In genomic region chr15:21109889-21110500, GRCm38 (mm10) we compare ENCODE assay signal across 11 mouse cellular contexts.
DNase-seq lines count a peak whose midpoint lies in the region; ATAC-seq and TF ChIP-seq lines count a peak whose summit lies in the region.
"Had no signal": no experiment of that assay in that cellular context is flagged by ENCODE, and none has a peak within 500 bp of the region (broad histone marks: within the 10 kb centered on the region; RNA-seq: fewer than 3 reads in every experiment).

No protein-coding gene starts in this region.

- no peak overlapping the region for H3K9ac ChIP-seq in forebrain, embryonic 12.5 days
- no peak overlapping the region for H3K9ac ChIP-seq in neural tube, embryonic 12.5 days
- H3K9ac ChIP-seq in hindbrain, postnatal 0 days (replicated peaks; ENCODE audit: low read length): no peak overlapping the region
- H3K9ac ChIP-seq: stomach, embryonic 15.5 days had no signal

- no peak for DNase-seq in forebrain, embryonic 10.5 days (ENCODE audit: extremely low spot score, low spot score)
- no peak for DNase-seq in neural tube, embryonic 10.5 days (ENCODE audit: extremely low spot score, low spot score)
- DNase-seq in hindbrain, postnatal 0 days (ENCODE audit: low spot score): no peak
- peak; percentile 37 for DNase-seq in retina, embryonic 14.5 days (ENCODE audit: low spot score)
- DNase-seq in thymus, postnatal 10 days (ENCODE audit: low spot score in 2 of 2): no peak
- no peak for DNase-seq in thymus, postnatal 36 days
- DNase-seq: liver had no signal

- ATAC-seq in forebrain, embryonic 12.5 days (ENCODE audit: low FRiP score): peak; percentile 59; the same call in 1 of the 2 replicates
- ATAC-seq in neural tube, embryonic 12.5 days (ENCODE audit: low FRiP score, low read depth): peak; percentile 43; the same call in 1 of the 2 replicates
- ATAC-seq in hindbrain, postnatal 0 days: no peak
- ATAC-seq: lung, postnatal 0 days had no signal

- H3K27ac ChIP-seq in forebrain, embryonic 12.5 days: no peak overlapping the region
- no peak overlapping the region for H3K27ac ChIP-seq in forebrain, embryonic 10.5 days
- no peak overlapping the region for H3K27ac ChIP-seq in neural tube, embryonic 12.5 days
- H3K27ac ChIP-seq in hindbrain, postnatal 0 days: no peak overlapping the region
- H3K27ac ChIP-seq: stomach, embryonic 15.5 days had no signal

- no peak overlapping the region for H3K4me2 ChIP-seq in forebrain, embryonic 12.5 days
- no peak overlapping the region for H3K4me2 ChIP-seq in neural tube, embryonic 12.5 days (replicated peaks)
- peak overlapping the region; percentile 81 for H3K4me2 ChIP-seq in hindbrain, postnatal 0 days (ENCODE audit: low read depth, low read length)

- H3K27me3 ChIP-seq in forebrain, embryonic 12.5 days: no peaks in the 10 kb centered on the region
- peaks cover 19% of the 10 kb centered on the region for H3K27me3 ChIP-seq in forebrain, embryonic 10.5 days (ENCODE audit: poor library complexity, severe bottlenecking)
- no peaks in the 10 kb centered on the region for H3K27me3 ChIP-seq in neural tube, embryonic 12.5 days (replicated peaks)
- H3K27me3 ChIP-seq in hindbrain, postnatal 0 days (ENCODE audit: insufficient read depth, low read length): no peaks in the 10 kb centered on the region
- H3K27me3 ChIP-seq: stomach, embryonic 15.5 days had no signal

- no peak for TF ChIP-seq CTCF in hindbrain, postnatal 0 days (IDR thresholded peaks at IDR 0.05; ENCODE audit: low read depth)

- H3K9me3 ChIP-seq in forebrain, embryonic 12.5 days: no peaks in the 10 kb centered on the region
- no peaks in the 10 kb centered on the region for H3K9me3 ChIP-seq in forebrain, embryonic 10.5 days
- no peaks in the 10 kb centered on the region for H3K9me3 ChIP-seq in neural tube, embryonic 12.5 days
- H3K9me3 ChIP-seq in hindbrain, postnatal 0 days (ENCODE audit: low read length): no peaks in the 10 kb centered on the region
- H3K9me3 ChIP-seq: stomach, embryonic 15.5 days had no signal

- H3K36me3 ChIP-seq in forebrain, embryonic 12.5 days (replicated peaks): no peaks in the 10 kb centered on the region
- no peaks in the 10 kb centered on the region for H3K36me3 ChIP-seq in forebrain, embryonic 10.5 days (replicated peaks)
- H3K36me3 ChIP-seq in neural tube, embryonic 12.5 days: no peaks in the 10 kb centered on the region
- H3K36me3 ChIP-seq in hindbrain, postnatal 0 days (ENCODE audit: insufficient read depth, low read length): no peaks in the 10 kb centered on the region
- H3K36me3 ChIP-seq: stomach, embryonic 15.5 days had no signal

- no peak overlapping the region for H3K4me3 ChIP-seq in forebrain, embryonic 12.5 days (replicated peaks)
- no peak overlapping the region for H3K4me3 ChIP-seq in forebrain, embryonic 10.5 days
- no peak overlapping the region for H3K4me3 ChIP-seq in neural tube, embryonic 12.5 days
- H3K4me3 ChIP-seq in hindbrain, postnatal 0 days (ENCODE audit: low read length): peak overlapping the region; percentile 51; the same call in 1 of the 2 replicates

- WGBS in forebrain, embryonic 12.5 days: 54% methylated on average over 4 of the region's 4 CpGs
- WGBS in forebrain, embryonic 10.5 days: 80% methylated on average over 4 of the region's 4 CpGs
- 54% methylated on average over 4 of the region's 4 CpGs for WGBS in neural tube, embryonic 12.5 days
- 55% methylated on average over 4 of the region's 4 CpGs for WGBS in hindbrain, postnatal 0 days

- peaks cover 14% of the 10 kb centered on the region for H3K4me1 ChIP-seq in forebrain, embryonic 12.5 days
- H3K4me1 ChIP-seq in forebrain, embryonic 10.5 days: peaks cover 20% of the 10 kb centered on the region
- peaks cover 7% of the 10 kb centered on the region; the same call in 1 of the 2 replicates for H3K4me1 ChIP-seq in neural tube, embryonic 12.5 days
- no peaks in the 10 kb centered on the region for H3K4me1 ChIP-seq in hindbrain, postnatal 0 days (ENCODE audit: insufficient read depth, low read length)
- H3K4me1 ChIP-seq: stomach, embryonic 15.5 days had no signal
